ENCODE assay signal across 8 mouse cellular contexts in the genomic region with DNA sequence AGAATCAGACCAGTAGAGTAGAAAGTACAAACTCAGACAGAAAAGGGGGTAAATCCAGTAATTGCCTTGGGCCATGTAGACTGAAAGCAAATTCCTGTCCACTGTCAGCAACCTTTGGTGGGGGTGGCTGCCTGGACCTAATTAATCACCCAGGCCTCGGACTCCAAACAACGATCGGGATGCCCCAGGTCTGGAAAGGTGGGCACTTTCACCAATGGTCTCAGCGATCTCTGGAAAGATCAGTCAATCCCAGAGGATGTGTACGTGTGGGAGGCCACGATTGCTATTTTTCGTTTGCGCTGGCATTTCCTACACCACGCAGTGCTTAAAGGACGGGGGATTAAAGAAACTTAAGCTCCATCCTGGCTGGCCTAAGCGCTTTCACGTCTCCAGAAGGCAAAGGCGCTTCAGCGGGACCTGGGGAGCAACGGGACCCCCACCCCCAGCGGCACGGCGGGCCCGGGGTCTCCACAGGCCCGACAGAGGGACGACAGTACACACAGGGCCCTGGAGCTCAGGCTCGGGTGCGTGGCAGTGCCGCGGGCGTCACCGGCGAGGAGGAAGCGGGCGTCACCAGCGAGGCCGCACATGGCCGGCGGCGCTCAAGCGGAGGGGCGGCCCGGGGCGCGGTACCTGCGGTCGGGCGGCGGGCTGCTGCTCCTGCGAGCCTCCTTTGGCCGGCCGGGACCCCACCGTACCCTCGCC. TPM values are rescaled to one million over a fixed set of nuclear protein-coding genes. Genes with fewer than 3 reads are reported as not detected.
A peak's percentile ranks its signal among the peaks of the same experiment; 100 is the strongest.
DNase-seq lines count a peak whose midpoint lies in the region; ATAC-seq and TF ChIP-seq lines count a peak whose summit lies in the region.

No protein-coding gene starts in this region.

- 1% methylated on average over 42 of the region's 49 CpGs for WGBS in forebrain, postnatal 0 days
- WGBS in limb, embryonic 11.5 days, result under 1% methylated on average over 49 of the region's 49 CpGs

- ATAC-seq in forebrain, postnatal 0 days, result peak; percentile 90
- peak; percentile 80 for ATAC-seq in limb, embryonic 11.5 days (ENCODE audit: insufficient number of reproducible peaks, low FRiP score, low TSS enrichment, low read depth)
- 0 out of 2 replicates have a peak, but pooled peaks have one; percentile 15 for ATAC-seq in monocyte, adult 5-6 weeks (replicated peaks; ENCODE audit: insufficient number of reproducible peaks, low FRiP score, low TSS enrichment, poor library complexity, severe bottlenecking)

- H3K4me2 ChIP-seq in forebrain, postnatal 0 days (ENCODE audit: low read depth), result peak overlapping the region; percentile 82
- peak overlapping the region; percentile 70 for H3K4me2 ChIP-seq in limb, embryonic 11.5 days (ENCODE audit: low read depth, severe bottlenecking)

- DNase-seq in adrenal gland, postnatal 14 days, result peak; percentile 43
- no peak for DNase-seq in adrenal gland, adult 8-10 months
- peak; percentile 21 to 29 for DNase-seq in right cerebral cortex, postnatal 36 days (ENCODE audit: low spot score in 2 of 2)
- no peak for DNase-seq in right cerebral cortex, adult 18-20 months
- DNase-seq in forebrain, postnatal 0 days, result no peak
- no peak for DNase-seq in limb, embryonic 11.5 days (ENCODE audit: low spot score)
- no peak for DNase-seq in spleen, adult 18-20 months

- peak overlapping the region; percentile 83 for H3K27ac ChIP-seq in forebrain, postnatal 0 days (ENCODE audit: low read depth, low read length)
- H3K27ac ChIP-seq in limb, embryonic 11.5 days (replicated peaks; ENCODE audit: low read depth, low read length), result peak overlapping the region; percentile 75

- H3K4me1 ChIP-seq in forebrain, postnatal 0 days (ENCODE audit: insufficient read depth), result peaks cover 5% of the 10 kb centered on the region; the same call in 1 of the 2 replicates
- H3K4me1 ChIP-seq in limb, embryonic 11.5 days (ENCODE audit: control insufficient read depth, insufficient read depth, low read length), result 0 out of 2 replicates have a peak, but pooled peaks cover 2% of the 10 kb centered on the region

- peak overlapping the region; percentile 94 for H3K9ac ChIP-seq in forebrain, postnatal 0 days
- peak overlapping the region; percentile 89 for H3K9ac ChIP-seq in limb, embryonic 11.5 days (ENCODE audit: low read length)

- no peaks in the 10 kb centered on the region for H3K9me3 ChIP-seq in forebrain, postnatal 0 days (ENCODE audit: low read length)
- H3K9me3 ChIP-seq in limb, embryonic 11.5 days (ENCODE audit: control insufficient read depth, low read length), result no peaks in the 10 kb centered on the region

- H3K36me3 ChIP-seq in forebrain, postnatal 0 days (ENCODE audit: insufficient read depth), result peaks cover 20% of the 10 kb centered on the region
- peaks cover 2% of the 10 kb centered on the region; the same call in 1 of the 2 replicates for H3K36me3 ChIP-seq in limb, embryonic 11.5 days (ENCODE audit: control insufficient read depth, insufficient read depth, low read length)

- H3K27me3 ChIP-seq in forebrain, postnatal 0 days (ENCODE audit: insufficient read depth, low read length), result no peaks in the 10 kb centered on the region
- no peaks in the 10 kb centered on the region for H3K27me3 ChIP-seq in limb, embryonic 11.5 days (ENCODE audit: control insufficient read depth, insufficient read depth, low read length)

- no peak for TF ChIP-seq CTCF in forebrain, postnatal 0 days (IDR thresholded peaks at IDR 0.05; ENCODE audit: low read depth)

- peak overlapping the region; percentile 68 for H3K4me3 ChIP-seq in forebrain, postnatal 0 days (ENCODE audit: low read depth, low read length)
- H3K4me3 ChIP-seq in limb, embryonic 11.5 days (ENCODE audit: low read depth, low read length), result peak overlapping the region; percentile 72

RNA-seq across cellular contexts. Expression of gene Zfp507, which starts 0.5 kb away (rescaled TPM):
- 27.4 and 29.3 TPM in 2 replicates for total RNA-seq in adrenal gland, postnatal 14 days (2021)
- total RNA-seq in adrenal gland, adult 8-10 months (2022), result 10 to 100 TPM; 29.3 to 34.7 (median 31.4) TPM
- 20.2 and 30.5 TPM in 2 replicates for total RNA-seq in forebrain, postnatal 0 days (2014; rRNA removed)
- 4.9 and 8.1 TPM in 2 replicates for polyA plus RNA-seq in forebrain, postnatal 0 days (2015; fragmentation: Nextera tagmentation; extraction: Ambion mirVana)
- polyA plus RNA-seq in limb, embryonic 11.5 days (2014; fragmentation: Nextera tagmentation; extraction: Ambion mirVana), result 20.8 and 24.6 TPM in 2 replicates
- total RNA-seq in monocyte, adult 5-6 weeks (2017), result 5.0 to 16.1 TPM (median 9.2 TPM) in 3 replicates

RNA-seq across cellular contexts. Expression of gene Dpy19l3, which starts 48.1 kb away (rescaled TPM):
- 30.2 and 35.9 TPM in 2 replicates for total RNA-seq in adrenal gland, postnatal 14 days (2021)
- total RNA-seq in adrenal gland, adult 8-10 months (2022), result 10 to 100 TPM; 57.8 to 90.2 (median 69.7) TPM
- 33.4 and 38.8 TPM in 2 replicates for total RNA-seq in forebrain, postnatal 0 days (2014; rRNA removed)
- polyA plus RNA-seq in forebrain, postnatal 0 days (2015; fragmentation: Nextera tagmentation; extraction: Ambion mirVana), result 26.1 and 38.8 TPM in 2 replicates
- polyA plus RNA-seq in limb, embryonic 11.5 days (2014; fragmentation: Nextera tagmentation; extraction: Ambion mirVana), result 34.3 and 43.7 TPM in 2 replicates
- 5.0 to 14.2 TPM (median 9.7 TPM) in 3 replicates for total RNA-seq in monocyte, adult 5-6 weeks (2017)

Comparison
In these comparisons a context has a peak if more than half of its experiments do, and no peak if none do; other contexts are left out.
1. DNase-seq: peak in adrenal gland, postnatal 14 days (single experiment) and right cerebral cortex, postnatal 36 days (2 of 2); none in adrenal gland, adult 8-10 months (single experiment), right cerebral cortex, adult 18-20 months (single experiment), forebrain, postnatal 0 days (single experiment), limb, embryonic 11.5 days (single experiment) and spleen, adult 18-20 months (0 of 2).
2. ATAC-seq: peak in every context shown above with its lines; median percentile 90 in forebrain, postnatal 0 days; 80 in limb, embryonic 11.5 days; 15 in monocyte, adult 5-6 weeks.